Mouse (Mus musculus) liver, adult 2 months (tissue): Measurements from ENCODE around the gene Tbc1d16.

Source experiments
- CTCF ChIP-seq: fragments of 200-500 bp; IDR thresholded peaks from 2 replicates; pipeline ENCODE4 v1.5.1; 2011; ENCODE audit warnings: low read depth, low read length, control low read depth
- POLR2A ChIP-seq: fragments of 200-500 bp; IDR thresholded peaks from 2 replicates; pipeline ENCODE4 v1.6.1; 2011; ENCODE audit warnings: low read length, control low read depth; ENCODE audit not compliant: insufficient read depth; ENCODE audit errors: extremely low read depth

DNA sequence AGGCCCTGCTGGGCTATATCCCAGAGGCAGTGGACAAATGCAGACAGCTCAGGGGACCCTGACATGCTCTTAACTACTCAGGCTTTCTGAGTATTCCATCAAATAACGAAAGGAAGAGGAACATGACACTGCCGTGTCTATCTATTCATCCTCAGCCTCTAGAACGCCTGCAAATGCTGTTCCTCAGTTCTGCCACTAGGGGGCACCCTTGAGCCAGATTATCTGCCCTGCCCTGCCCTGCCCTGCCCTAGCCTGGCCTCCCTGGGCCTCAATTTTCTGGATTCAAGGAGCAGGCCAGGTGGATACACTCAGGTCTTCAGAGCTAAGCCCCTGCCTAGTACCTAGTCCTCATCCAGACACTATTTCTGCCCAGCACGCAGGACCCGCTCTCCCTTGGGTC, 24.9 kb downstream of the Tbc1d16 start:
- no peak for TF ChIP-seq POLR2A
- TF ChIP-seq CTCF: peak; percentile 79
